Mouse (Mus musculus) inflammation-experienced regulatory T-cells, adult 6 months (primary cell): ENCODE data around the gene Shc3. TPM values are rescaled to one million over a fixed set of nuclear protein-coding genes. Genes with fewer than 3 reads are reported as not detected.
A peak's percentile ranks its signal among the peaks of the same experiment; 100 is the strongest.

Experiments
- ATAC-seq: one replicate; pipeline ENCODE4 v1.8.0; 2017
- polyA plus RNA-seq, 3 experiments: library from polyadenylated mRNA; unstranded; fragments of 100-300 nt; shearing (Covaris generic); gene quantifications; one replicate each; pipeline ENCODE4 v1.2.1; 2017

Gene Shc3
- polyA plus RNA-seq, 3 experiments from 2014 or later: not detected

DNA sequence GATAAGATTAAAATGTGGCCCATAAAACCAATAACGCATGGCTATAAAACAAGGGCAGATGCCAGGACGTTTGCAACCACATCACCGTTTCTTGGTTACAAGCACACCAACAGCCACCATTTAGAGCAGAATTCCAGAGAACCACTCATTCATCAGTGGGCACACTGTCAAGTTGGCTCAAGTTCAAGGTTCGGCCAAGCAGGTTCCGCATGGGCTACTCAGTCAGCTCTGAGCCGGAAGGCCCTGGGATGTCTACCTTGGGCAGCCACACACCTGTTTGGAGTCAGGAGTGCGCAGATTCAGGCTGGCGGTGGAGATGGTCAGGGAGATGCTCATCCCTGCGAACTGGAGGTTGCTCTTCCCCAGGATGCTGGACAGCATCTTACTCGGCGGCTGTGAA lies 89.4 kb downstream of the Shc3 start:
- no peak for ATAC-seq

DNA sequence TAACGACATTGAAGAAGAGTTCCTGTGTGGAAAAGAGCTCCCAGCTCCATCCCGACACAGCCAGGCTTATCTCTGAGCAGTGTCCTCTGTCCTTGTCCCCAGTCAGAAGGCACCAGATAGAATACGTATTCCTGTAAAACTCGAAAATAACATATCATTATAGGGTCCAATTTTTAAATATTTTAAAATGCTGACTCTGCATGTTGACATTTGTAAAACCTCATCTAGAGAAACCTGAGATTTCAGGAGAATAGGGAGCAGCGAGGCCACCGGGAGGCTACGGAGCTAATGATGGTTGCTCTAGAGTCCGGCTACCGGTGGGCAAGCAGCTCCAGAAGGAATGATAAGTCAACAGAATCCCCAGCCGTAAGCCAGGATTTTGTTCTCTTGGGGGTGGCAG lies 92.2 kb downstream of the Shc3 start:
- ATAC-seq: no peak

DNA sequence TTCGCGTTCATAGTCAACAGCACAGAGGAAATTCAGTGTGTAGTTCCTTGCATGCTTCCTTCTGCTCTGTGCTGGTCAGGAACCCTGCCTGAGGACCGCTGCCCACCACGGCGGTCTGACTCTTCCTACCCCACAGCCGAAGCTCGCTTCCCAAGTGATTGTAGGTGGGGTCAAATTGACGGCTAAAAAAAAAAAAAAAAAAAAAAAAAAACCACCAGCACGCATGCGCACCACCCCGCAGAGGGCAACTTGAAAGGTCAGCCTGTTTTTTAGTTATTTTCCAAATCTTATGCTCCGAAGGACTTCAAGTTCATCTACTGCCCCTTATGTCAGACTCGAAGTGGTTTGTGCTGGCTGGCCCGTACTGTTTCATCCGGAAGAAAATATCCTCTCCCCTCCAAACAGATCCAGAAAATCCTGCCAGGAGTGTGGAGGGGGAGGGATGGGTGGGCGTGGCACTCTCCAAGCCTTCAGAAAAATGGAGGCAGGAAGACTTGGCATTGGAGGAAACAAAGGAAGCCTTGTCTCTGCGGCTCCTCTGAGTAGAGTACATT lies 100.4 kb downstream of the Shc3 start:
- ATAC-seq: no peak

DNA sequence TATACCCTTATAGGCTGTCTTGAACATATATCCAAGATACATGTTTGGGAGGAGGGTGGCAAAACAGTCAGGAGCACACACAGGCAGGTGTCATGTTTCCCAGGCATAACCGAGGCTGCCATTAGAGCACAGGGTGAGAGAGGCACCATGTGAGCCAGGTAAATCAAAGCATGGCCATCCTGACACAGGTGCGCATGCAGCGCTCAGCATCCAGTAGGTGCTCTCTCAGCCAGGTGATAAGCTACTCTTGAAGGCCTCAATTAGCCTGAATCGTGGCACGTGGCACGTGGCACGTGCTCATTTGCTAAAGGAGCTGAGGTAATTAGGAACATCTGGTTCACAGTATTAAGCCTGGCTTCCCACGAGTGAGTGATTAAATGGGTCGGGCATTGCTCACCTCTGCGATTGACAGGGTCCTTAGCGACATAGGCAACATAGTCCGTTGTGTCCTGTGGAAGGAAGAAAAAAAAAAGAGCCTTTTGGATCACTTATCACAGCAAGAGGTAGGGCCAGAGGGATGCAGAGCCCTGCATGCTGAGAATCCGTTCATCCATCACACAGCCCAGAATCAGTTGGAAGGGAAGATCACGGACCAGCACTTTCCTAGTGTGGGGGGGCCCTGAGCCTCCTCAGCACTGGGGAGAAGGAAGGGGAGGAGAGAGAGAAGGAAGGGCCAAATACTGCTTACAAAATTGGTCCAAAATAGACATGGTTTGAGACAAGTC lies 102.9 kb downstream of the Shc3 start:
- ATAC-seq: no peak

DNA sequence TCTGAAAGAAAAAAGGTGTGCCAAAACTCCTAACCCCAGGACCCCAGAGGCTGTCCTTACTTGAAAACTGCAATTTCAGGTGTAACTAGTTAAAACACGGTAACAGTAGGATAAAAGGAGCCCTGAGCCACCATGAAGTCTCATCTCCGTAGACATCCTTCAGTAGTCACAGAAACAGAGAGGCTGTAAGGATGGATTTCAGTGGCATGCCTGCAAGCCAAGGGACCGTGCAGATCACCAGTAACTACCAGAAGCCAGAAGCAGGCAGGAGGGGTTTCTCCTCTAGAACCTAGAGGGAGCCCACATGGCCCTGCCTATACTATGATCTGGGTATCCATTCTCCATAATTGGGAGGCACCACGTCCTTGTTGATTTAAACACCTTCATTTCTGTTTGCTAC lies 104.9 kb downstream of the Shc3 start:
- no peak for ATAC-seq

DNA sequence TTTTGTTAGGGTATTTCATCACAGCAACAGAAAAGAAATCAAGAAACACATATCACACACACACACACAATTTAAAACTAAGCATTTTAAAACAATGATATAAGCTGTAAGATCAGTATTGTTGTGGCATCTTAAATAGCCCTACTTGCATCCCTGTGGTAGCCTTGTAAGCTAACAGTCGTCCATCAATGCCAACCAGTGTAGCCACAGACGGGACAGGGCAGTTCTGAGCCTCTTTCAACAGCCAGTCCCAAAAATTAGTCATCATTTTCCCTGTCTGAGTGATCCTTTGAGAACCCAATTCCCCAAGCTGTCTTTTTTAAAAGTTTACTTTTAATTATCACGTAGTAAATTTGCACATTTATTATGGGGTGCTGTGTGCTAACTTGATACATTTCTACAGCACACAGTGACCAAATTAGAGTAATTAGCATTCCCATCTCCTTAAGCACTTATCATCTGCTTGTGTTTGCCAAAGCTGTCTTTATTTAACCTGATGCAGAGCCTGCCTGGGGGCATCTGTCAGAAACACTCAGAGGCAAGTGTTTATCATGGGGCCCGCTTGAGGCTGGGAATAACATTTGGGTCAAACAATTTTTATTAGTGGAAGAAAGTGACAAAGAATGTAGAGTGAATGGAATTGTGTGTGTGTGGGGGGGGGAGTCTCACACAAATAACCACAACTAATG lies 112.9 kb downstream of the Shc3 start:
- no peak for ATAC-seq

DNA sequence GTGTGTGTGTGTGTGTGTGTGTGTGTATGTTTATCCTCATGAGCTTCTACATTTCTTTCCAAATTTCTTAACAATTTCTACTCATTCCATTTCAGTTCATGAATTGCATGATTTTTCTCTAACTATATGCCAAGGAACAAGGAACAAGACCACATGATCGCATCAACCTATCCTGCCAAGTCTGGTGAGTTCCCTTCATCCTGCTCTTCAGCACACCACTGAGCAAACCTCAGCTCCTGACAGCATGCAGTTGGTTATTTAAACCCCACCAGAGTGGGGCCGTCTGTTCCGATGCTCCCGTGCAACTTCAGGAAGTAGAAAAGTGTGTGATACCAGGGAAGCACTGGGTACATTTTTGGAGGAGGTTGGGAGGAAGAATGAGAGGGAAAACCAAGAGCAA lies 122.7 kb downstream of the Shc3 start:
- ATAC-seq: no peak

DNA sequence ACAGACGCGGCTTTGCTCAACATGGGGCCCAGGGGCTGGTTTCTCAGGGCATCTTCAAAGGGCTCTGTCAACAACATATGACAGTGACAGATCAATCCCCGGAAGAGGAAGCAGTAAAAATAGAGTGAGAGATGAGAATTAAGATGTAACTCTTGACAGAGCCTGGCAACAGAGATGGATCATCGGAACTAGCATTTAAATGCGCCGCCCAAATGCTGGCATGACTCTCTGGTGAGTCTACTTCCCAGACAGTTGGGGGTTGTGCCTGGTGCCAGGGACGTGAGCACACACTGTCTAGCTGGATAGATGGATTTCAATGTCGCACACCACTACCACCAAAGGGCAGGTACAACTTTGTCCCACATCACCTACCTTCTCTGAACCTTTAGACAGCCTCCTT lies 126.3 kb downstream of the Shc3 start:
- ATAC-seq: no peak

DNA sequence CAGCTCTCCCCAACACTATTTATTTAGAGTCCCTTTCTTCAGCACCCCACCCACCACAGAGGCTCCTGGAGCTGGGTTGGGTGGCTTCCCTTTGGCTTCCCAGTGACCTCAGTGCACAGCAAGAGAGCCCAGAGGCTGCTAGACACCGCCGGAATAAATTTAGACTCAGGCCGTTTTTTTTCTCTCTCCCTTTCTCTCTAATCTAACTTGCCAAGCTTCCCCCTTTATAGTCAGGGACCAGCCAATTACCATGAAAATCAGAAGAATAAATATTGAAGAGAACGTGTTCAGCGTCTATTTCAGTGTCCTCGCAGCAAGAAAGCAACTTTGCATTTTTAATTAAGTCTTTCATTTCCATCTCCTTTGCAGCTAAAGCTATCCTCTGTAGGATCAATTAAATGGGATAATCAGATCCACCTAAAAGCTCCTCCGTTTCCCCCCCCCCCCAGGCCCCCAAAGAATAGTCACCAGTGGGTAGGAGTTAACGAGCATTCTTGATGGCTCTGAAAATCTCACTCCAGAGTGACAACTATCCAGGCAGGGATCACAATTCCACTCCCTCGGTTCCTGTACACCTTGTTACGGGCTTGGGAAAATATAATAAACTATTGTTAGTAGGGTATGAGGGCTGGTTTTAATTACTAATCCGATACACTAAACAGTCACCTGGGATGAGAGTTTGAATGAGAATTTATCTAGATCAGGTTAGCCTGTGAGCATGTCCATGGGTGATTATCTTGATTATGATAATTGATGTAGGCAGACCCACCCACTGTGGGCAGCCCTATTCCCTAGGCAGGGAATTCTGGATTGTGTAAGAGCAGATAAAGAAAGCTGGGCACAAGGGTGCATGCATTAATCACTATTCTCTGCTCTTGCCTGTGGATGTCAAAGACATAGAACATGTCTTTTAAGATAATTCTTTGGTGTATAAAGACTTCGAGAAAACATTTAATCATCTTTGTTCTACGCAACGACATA lies 131.8 kb downstream of the Shc3 start:
- no peak for ATAC-seq

DNA sequence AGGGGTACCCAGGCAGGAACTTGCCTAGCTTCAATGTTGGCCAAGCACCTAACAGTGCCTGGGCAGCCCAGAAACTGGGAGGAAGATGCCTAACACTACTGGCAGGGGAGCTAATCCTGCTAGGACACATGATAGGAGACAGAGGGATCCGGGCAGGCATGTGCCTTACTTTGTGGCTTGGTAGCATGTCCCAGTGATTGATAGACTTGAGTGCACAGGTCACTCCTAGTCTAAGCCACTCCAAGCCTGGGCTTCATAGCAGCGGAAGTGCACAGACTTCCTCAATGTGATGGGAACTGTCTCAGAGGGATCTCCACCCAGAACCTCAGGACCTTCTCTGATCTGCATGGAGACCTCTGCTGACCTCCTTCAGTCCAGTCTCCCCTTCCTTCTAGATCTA lies 134.1 kb downstream of the Shc3 start:
- ATAC-seq: no peak

DNA sequence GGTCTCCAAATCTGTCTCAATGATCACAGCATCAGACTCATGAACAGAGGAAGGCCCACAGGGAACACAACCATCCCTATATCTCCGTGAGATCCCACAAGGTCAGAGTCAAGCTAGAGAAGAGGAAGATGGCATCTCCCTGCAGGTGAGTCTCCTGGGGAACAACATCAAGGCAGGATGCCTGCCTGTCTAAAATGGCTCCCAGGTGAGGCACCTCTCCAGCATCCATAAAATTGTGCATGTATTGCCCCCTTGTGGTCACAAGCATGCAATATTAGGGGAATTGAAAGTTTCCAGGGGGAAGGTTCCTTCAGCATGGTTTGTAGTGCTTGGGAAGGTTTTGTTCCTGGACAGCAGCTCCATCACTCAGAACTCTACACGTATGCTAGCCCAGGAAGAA lies 134.8 kb downstream of the Shc3 start:
- no peak for ATAC-seq

DNA sequence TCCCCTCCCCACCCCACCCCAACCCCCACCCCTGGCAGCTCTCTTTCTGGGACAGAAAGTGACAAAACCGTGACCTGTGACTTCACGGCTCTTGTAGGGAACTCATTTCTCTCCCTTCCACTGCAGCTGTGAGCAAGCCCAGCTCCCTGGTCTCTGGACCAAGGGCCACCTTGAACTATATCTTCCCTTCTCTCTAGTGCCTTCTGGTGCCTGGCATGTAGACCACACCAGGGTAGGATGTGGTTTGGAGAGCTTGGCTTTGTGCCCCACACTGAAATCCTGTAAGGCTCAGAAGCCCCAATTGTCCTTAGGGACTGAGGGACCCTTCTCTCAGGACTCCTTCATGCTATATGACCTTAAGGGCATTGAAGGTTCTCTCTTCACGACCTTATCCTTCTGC lies 135.8 kb downstream of the Shc3 start:
- no peak for ATAC-seq

DNA sequence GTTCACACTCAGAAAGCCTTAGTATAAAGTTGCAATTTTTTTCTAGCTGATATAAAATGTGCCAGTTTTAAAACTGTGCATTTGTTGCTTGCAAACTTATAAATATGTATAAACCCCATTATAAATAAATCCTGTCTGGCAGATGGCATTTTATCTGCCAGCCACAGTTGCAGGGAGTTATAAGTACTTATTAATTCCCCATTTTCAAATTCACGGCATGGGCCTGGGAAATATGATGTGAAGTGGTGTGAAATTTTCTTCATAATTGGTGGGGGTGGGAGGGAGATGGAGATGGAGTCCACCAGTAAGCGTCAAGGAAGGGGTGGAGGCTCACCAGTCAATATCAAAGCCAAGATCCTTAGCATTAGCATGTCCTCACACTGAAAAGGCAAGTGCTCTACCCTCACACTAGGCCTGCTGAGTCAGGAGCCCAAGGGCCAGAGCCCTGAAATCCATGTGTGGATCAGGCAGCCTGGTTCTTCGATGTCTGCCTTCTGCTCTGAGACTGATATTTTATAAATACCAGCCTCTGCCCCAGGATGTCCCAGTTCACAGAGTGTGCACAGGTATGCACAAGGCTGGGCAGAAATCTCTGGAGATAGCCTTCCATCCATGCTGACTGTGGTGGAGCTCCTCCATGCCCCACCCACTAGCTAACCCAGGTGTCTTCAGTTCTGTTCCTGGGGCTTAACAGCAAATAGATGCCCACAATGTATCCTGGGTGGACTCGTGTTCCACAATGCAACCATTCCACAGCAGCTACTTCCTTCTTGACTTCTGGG lies 143.4 kb downstream of the Shc3 start:
- ATAC-seq: no peak

DNA sequence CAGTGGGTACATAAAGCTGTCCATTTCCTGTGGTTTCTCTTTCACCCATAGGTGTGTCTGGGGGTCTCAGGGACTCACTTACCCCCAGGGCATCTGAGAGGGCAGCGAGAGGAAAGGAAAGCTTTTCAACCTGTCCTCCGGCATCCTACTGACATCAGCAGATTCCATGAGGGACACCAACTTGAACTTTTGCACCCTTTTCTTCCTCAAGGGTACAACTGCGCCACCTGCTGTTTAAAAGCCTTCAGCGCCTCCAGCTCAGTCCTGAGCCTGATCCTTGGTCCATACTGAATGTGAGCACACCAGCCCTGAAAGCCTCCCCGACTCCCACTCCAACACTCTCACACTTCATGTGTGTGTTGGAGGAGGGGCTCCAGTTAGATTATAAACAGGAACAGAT lies 144.6 kb downstream of the Shc3 start:
- no peak for ATAC-seq

DNA sequence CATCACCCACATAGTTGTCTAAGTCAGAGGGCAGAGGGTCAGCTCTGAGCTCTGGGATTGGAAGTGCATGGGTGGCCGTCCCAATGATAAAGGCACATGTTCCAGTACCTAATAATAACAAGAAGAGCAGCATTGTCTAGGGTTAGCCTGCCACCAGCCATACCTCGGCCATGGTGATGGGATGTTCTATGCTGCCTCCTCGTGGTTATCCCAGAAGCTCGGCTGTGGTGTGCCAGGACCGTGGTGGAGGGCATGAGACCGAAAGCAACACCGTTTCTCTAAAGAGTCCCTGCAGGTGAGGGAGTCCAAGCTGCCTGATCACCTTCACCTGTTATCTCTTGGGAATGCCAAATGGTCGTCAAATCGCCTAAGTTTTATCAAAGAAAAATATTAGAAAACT lies 145.6 kb downstream of the Shc3 start:
- ATAC-seq: no peak

DNA sequence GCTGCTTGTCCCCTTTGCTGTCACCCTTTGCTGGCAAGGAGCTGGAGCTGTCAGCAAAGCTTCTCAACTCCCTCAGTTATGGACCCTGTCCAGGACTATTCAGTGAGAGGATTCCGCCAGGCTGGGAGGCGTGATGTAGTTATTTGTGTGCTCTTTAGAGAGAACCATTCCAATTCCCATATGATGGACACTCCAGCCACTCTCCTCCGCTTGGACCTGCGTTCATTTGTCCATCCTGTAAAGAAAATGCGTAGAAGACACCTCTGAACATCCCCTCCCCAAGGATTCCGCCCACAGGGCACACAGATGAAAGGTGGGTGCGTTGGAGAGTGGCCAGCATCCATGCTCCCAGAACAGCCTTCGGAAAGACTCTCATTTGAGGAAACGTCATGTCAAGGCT lies 148.4 kb downstream of the Shc3 start:
- ATAC-seq: no peak

DNA sequence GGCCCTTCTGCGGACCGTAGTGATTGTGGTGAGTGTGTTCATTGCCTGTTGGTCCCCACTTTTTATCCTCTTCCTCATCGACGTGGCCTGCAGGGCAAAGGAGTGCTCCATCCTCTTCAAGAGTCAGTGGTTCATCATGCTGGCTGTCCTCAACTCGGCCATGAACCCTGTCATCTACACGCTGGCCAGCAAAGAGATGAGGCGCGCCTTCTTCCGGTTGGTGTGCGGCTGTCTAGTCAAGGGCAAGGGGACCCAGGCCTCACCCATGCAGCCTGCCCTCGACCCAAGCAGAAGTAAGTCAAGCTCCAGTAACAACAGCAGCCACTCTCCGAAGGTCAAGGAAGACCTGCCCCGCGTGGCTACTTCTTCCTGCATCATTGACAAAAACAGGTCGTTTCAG lies 149.7 kb downstream of the Shc3 start:
- no peak for ATAC-seq

DNA sequence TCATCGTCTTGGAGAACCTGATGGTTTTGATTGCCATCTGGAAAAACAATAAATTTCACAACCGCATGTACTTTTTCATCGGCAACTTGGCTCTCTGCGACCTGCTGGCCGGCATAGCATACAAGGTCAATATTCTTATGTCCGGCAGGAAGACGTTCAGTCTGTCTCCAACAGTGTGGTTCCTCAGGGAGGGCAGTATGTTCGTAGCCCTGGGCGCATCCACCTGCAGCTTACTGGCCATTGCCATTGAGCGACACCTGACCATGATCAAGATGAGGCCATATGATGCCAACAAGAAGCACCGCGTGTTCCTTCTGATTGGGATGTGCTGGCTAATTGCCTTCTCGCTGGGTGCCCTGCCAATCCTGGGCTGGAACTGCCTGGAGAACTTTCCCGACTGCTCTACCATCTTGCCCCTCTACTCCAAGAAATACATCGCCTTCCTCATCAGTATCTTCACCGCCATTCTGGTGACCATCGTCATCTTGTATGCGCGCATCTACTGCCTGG lies 150.2 kb downstream of the Shc3 start:
- ATAC-seq: no peak

DNA sequence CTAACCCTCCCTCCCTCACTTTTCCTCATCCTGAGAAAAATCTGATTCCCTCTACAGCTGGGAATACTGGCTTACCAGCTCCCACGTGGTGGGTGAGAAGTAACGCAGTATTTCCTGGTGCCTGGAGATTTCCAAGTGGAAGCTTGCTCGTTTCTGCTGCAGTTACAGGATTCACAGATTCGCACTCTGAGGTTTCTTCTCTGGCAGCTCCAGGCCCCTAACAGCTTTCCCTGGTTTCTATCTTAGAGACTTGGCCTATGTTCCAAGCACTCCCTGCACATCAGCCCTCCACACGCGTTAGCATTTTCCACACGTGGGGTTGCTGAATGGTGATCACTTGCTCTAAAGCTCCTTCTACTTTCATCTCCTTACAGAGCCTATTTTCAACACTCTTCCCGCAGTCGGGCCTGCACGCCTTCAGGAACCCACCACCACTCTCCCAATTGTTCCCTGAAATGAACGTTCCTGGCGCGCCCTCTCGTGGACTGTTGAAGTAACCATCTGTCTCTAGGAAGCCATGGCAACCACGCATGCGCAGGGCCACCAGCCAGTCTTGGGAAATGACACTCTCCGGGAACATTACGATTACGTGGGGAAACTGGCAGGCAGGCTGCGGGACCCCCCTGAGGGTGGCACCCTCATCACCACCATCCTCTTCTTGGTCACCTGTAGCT lies 150.8 kb downstream of the Shc3 start:
- peak; percentile 64 for ATAC-seq

DNA sequence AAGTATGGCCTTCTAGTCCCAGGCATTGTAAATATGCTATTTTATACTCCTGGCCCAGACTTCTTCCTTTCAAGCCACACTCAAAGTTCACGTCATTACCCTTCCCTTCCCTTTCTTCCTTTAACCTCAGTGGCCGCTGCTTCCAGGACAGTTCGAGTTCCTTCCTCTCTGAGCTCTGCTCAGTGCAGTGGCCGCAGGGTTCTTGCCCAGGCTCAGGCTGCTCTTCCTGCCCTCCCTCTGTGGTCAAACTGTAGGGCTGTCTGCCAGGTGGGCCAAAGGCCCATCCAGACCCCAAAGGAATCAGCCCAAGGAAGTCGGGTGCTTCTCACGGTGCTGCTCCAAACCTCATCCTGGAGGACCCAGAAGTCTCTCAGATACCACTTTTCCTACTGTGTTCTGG lies 151.4 kb downstream of the Shc3 start:
- no peak for ATAC-seq

DNA sequence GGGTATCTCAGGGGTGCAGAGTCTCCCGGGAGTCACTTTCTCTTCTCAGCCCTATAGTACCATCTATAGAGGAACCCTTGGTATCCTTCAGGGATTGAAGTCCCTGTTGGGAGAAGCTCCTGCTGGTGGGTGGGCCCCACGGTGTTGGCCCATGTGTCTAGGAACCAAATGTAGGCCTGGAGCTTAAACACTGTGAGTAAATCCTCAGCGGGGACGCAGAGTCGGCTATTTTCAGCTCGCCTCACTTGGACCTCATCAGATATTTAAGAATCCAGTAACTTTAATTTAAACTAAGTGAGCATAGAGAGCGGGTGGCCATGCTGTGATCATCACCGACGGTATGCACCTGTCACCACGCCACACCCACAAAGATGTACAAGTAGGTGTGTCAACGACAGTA lies 152.5 kb downstream of the Shc3 start:
- ATAC-seq: no peak

DNA sequence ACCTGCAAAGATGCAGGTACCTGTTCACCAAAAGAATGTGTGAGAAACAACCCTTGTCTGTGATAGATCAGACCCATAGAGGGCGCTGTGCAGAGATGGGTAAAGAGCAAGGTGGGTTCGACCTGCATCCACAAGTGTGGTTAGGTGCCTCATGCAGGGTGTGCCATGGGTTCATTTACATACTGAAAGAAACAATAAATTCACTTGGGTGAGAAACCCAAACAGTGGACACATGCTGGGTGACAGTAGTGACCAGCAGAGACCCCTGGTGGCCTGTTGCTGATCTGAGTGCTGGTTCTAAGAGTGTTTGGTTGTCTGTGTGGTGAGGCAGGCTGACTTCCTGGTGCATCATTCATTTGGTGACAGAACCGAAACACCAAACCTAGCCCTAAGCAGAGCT lies 155.8 kb downstream of the Shc3 start:
- no peak for ATAC-seq
